Mouse (Mus musculus) thymus, postnatal 25 days (tissue): ENCODE measurements around the gene Gse1.
"Not testable (repeated sequence)": the region's sequence is repeated elsewhere in the genome, so short reads cannot be mapped to it uniquely, and the experiment has no call there.

Source experiments
- DNase-seq: peaks from one replicate; pipeline ENCODE4 v3.0.0; 2022

The Gse1 gene

DNA sequence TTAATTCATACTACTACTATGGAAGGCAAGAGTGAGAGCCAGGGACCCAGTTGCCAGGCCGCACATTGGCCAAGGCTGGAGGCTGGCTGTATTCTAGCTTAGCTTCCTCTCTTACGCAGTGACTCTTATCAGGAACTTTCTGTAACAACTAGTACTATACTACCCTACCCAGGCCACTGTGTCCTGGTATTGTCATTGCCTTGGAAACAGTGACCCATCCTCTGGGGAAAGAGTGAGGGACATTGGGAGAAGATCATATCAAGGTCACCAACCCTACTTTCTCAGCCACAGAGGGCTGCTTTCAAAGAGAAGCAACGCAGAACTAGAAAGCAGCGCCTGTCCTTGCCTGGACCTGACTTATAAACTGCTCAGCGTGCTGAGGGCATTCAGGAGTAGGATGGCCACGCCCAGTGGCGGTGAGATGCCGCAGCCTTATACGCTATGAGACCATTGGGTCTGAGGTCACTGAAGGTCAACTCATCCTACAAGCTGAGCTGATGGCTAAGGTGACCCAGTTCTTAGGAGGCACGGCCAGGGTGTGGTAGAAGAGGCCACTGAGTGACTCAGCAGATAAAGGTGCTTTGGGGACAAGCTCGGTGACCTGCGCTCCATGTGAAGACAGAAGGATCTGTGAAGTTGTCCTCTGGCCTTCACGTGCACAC lies 100.2 kb downstream of the Gse1 start:
- no peak for DNase-seq

DNA sequence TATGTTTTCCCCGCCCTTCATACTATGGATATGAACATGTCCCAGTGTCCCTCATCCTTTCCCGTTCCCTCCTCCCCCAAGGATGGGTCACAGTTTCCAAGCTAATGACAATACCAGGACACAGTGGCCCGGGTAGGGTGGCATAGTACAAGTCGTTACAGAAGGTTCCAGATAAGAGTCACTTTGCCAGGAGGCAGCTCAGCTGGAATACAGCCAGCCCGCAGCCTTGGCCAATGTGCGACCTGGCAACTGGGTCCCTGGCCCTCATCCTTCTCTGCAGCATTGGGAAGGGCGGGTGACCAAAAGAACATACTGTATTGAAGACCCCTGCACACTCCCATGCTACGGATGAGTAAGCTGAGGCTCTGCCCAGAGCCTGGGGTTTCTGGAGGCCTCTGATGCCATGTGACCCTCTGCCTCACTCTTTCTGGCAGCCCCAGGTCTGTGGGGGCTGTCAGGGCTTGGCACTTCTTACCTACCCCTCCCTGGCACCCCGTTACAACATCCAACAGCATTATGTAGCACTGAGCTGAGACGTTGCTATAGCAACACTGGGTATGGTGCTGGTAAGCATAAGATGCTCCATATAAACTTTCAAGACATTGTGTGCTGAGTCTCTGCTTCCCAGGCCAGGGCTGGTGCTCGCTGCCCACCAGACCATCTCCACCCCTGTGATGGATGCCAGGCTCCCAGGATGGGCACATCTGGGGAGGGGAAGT lies 100.9 kb downstream of the Gse1 start:
- DNase-seq = no peak

DNA sequence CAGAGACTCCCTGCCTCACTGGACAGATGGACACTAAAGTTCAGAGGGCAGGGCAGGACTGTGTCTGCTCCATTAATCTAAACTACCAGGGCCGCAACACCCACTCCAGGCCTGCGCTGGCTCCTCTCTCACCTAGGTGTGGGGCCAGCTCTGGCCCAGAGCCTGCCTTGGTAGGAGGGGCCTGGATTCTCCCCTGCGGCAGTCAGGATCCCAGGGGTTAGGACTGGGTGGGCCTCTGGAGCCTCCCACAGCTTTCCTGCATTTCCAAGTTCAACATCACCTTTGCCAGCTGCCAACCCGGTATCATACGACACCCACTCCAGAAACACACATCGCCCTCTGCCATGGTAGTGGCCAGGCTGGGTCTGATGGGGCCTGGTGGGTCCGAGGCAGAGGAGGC lies 102.8 kb downstream of the Gse1 start:
- no peak for DNase-seq

DNA sequence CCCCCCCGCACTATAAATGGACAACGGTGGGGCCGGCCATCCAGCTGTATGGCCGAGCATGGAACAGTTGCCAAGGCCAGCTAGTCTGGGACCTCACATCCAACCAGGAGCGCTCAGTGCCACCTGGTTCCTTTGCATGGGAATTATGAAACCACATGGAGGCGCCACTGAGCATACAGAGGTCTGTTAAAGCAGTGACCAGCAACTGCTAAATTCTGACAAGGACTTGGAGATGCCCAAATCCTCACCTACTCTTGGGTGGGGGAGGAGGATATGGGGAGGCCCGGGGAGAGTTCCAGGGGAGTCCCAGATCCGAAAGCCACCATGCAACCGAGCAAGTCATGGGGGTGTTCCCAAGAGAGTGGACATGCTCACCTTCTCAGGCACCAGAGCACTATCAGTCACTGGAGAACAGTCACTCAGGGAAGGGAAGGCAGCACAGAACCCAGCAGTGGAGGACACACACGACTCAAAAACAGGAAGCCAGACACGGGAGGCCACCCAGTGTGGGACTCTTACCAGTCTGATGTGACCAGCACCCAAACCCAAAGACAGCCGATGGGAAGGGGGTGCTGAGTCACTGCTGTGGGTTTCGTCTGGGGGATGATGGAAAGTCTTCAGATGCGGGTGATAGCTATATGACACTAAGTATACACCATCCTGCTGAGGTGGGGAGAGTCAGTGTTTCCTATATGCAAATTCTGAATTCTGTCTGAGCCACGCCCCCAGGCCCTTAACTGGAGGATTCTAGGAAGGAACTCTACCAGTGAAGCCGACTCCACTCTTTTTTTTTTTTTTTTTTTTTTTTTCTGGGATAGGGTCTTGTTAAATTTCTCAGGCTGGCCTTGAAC lies 104.3 kb downstream of the Gse1 start:
- peak; percentile 37 for DNase-seq

DNA sequence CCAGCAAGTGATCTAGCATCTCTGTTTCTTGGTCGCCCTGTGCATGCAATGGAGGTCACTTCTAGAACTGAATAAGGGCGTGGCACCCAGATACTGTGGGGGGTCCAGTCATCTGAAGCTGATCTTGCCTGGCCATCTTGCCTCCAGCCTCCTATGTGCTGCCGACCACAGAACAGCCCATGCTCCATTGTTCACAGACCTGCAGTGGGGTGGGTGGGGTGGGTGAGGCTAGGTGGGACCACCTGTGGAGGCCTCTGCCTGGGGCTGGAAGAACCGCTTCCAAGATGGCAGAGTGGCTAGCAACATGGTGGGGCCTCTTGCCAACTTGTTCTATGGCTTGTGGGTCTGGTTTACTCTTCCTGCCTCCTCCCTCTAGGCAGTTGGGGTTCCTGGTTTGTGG lies 105.4 kb downstream of the Gse1 start:
- DNase-seq = no peak

DNA sequence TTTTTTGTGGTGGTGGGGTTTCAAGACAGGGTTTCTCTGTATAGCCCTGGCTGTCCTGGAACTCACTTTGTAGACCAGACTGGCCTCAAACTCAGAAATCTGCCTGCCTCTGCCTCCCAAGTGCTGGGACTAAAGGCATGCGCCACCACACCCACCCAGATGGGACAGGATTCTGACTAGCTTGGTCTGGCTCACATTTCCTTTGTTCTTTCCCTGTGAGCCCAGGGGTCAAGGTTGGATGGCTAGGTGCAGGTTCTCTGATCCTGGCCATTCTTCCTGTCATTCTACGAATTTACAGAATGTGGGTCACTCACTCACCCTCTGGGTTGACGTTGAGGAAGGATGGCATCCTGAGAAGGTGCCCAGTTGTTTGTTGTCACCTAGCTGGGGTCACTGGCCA lies 106.0 kb downstream of the Gse1 start:
- DNase-seq = not testable (repeated sequence)

DNA sequence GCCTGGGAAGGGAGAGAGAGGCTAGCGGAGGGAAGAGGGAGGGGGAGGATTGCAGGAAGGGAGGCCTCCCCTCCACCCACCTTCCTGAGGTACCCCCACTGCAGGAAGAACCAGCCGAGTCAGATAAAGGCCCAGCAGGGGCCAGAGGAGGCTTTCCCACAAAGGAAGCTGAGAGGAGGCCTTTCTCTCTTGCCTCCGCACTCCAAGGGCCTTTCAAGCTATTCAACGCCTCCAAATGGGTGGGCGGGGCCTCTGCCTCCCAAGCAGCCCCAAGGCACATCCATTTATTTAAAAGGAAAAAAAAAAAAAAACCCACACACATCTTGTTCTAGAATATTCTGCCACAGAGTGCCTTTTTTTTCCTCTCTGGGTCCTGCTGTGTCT lies 106.6 kb downstream of the Gse1 start:
- DNase-seq = peak; percentile 33

DNA sequence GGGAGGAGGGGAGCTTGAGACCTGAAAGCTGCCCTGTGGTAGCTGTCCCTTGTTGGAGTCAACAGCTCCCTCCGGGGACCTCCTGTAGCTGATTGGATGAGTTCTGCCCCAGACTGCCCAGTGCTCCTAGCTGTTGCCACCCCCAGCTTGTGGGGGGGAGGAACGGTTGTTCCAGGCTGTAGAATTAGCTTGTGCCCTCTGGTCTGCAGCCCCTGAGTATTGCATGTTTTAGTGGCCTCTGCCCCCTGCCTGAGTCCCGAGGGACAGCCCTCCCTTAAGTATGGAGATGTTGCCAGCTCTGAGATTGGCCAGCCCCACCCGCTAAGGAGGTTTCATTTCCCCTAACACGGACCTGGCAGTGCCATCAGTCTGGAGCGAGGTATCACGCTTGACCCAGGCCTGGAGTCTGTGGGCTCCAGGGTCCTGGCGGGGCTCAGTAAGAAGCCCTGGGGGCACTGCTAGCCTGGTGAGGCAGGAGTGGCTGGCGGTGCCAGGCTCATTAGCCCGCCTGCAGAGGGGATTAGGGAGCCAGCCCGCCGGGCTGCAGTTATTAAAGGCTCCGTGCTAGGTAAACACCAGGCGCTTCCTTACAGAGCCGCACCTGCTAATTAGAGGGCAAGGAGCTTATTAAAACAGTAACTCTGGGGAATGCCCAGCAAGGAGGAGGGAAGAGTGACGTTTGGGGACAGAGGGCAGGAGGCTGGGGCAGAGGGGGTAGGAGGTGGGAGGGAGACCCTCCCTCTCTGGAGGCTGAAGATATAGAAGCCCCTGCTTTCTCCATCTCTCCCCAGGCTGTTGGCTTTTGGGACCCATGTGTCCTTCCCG lies 107.2 kb downstream of the Gse1 start:
- no peak for DNase-seq

DNA sequence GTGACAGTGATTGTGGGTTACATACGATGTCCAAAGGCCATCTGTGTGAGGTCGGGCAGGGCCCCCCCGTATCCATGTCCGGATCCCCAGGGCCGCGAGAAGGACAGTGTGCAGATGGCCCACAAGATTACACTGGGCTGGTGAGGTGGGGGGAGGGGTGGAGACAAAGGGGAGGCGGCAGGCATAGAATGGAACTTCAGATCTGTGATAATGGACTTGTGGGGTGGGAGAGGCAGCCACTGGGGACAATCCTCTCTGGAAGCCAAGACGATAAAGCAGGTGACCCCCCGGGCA lies 107.8 kb downstream of the Gse1 start:
- DNase-seq = no peak

DNA sequence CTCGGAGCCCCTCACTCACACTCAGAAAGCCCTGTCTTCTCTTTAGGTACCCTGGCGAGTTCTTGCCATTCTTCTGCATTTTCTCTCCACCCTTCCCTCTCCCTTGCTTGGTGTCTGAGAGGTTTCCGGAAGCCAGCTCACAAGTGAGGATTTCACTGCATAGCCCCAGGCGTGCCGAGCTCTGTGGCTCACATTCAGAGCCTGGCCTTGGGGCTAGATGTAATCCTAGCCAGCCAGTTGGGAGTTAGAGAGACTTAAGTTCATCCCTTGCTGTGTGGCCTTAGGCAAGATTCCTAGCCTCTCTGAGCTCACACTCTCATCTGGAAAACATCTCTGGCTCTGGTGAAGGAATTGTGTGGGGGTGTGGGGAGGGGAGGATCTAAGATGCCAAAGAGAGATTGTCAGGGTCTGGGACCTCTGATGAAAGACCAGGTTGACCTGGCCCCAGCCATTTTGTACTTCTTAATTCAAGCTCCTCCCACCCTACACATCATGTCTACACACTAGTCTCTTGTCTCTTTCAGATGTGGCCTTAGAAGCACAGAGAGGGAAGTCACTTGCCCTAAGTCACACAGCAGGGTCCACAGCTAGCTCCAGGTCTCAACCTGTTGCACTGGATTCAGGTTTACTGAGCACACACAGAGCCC lies 108.8 kb downstream of the Gse1 start:
- peak; percentile 30 for DNase-seq

DNA sequence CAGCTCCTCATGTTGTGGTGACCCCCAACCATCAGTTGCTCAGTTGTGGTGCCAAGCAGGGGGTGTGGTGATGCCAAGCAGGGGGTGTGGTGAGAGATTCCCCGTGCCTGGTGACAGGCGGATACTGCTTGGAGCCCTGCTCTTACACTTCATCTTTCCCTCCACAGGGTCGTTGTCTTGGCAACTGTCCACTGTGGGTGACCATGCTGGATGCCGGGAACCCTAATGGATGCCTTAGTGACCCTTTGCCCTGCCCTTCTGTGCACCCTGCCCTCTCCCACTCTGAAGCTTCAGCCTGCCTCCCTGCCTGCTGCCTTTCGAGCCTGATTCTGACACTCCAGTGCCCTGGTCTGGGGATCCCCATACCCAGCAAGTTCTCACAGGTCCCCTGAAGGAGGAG lies 109.4 kb downstream of the Gse1 start:
- DNase-seq = no peak

DNA sequence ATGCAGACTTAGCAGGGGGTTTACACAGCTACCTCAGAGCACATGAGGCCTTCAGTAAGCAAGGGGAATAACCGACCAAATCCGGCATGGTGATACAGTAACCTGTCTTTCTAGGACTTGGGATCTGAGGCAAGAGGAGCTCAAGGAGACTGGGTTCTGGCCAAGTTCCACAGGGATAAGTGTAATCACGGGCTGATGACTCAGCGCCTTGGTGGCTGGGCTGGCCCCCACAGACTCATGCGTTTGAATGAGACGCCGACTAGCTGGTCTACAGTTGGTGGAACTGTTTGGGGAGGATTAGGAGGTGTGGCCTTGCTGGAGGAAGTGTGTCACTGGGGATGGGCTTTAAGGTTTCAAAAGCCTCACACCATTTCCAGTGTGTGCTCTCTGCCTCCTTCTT lies 110.4 kb downstream of the Gse1 start:
- DNase-seq = no peak

DNA sequence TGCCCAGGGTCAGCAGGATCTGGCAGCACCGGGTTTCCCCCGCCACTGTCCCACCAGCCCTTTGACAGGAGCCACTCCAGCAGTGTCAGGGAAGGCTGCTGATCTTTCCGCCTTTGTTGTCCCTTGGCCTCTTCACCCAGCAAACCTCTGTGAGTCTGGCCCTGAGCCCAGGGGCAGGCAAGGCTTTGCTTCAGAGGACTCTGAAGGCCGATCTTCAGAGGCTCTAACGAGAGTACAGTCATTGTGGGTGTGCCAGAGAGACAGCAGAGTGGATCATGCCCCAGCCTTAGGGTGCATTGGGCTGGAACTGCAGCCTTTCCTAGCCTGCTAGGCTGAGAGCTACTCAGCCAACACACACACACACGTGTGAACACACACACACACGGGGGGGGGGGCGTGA lies 111.5 kb downstream of the Gse1 start:
- no peak for DNase-seq

DNA sequence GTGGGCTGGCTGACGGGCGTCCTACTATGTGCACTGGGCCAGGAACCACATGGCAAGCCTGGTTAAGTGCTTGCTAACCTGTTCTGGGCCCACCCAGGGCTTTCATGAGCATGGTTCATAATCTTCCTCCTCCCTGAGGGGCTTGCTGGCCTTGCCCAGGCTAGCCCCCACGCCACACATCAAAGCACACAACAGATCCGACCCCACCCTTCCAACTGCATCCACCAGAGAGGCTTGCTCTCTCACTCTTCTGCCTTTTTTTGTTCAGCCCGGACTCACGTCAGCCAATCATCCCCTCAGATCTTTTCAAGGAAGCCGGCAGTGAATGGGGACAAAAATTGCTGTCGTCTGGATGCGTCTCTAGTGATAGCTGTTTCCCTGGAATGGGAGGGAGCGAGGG lies 112.9 kb downstream of the Gse1 start:
- DNase-seq = no peak

DNA sequence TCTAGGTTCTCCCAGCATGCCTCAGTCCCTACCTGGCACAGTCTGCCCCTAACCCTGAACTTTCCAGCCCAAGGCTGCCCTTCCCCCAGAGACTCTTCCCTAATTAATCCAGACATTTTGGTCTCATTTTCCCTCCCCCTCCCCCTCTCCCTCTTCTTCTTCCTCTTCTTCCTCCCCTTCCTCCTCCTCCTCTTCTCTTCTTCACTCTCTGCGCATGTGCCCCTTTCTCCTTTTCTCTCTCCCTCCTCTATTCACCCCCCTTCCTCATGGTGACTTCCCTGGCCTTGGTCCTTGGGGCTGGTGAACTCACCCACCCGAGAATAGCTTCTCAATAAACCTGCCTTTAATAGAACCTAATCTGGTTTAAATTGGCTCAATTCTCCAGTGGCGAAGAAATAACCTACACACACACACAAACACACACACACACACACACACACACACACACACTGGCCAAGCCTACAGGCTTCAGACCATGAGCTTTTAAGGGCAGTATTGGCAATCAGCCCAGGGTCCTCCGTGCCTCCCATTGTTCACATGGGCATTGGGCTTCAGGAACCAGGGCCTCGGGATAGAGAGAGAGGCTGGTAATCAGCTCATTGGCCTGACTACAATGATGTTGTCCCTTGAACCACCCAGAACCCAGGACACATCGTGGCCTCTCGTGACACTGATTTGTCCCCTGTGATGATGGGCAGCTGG lies 114.7 kb downstream of the Gse1 start:
- no peak for DNase-seq

DNA sequence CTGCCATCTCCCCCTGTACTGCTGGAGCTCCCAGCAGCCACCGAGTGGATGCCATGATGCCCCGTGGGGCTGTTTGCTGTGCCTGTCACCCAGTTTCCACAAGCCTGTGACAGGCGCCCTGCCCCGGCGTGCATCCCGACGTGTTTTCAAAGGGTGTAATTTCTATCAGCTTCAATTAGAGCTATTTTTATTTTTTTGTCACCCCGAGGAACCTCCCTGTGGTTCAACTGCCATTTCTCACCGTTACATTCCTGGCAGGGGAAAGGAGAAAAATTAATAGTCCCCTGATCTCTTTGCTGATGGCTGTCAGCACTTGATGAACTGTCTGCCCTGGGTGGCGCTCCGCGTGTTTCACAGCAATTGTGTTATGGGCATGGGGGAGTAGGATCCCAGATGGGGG lies 115.3 kb downstream of the Gse1 start:
- DNase-seq = no peak

DNA sequence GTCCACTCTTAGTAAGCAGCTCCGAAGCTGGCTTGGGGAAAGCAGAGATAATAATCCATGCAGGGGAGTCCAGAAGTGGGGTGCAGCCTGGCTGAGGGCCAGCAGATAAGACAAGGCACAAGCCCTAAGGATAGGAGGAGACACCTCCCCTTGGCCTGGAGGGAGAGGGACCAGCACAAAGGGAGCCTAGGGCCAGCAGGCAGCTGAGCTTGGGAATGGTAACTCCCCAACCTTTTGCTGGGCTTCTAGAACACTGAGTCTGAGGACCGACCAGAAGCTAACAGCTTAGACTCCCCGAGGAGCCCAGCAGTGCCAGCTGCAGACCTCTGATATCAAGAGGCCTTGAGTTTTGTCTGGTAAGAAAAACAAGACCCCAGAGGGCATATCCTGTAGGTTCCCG lies 115.9 kb downstream of the Gse1 start:
- DNase-seq = no peak

DNA sequence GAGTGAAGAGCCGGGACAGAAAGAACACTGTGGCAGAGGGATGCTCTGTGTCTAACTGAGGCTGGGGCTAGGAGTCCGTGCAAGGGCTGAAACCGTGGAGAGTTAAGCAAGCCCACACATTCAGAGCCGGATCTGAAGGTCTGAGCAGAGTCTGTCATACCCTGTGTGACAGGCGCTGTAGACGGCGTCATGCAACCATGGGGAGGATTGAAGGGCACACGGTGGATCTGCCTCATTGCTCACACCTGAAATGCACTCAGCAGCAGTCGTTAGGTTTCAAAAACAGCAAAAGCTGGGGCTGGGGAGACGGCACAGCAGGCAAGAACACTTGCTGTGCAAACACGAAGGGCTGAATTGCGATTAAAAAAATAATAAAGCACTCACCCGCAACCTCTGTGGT lies 116.3 kb downstream of the Gse1 start:
- no peak for DNase-seq

DNA sequence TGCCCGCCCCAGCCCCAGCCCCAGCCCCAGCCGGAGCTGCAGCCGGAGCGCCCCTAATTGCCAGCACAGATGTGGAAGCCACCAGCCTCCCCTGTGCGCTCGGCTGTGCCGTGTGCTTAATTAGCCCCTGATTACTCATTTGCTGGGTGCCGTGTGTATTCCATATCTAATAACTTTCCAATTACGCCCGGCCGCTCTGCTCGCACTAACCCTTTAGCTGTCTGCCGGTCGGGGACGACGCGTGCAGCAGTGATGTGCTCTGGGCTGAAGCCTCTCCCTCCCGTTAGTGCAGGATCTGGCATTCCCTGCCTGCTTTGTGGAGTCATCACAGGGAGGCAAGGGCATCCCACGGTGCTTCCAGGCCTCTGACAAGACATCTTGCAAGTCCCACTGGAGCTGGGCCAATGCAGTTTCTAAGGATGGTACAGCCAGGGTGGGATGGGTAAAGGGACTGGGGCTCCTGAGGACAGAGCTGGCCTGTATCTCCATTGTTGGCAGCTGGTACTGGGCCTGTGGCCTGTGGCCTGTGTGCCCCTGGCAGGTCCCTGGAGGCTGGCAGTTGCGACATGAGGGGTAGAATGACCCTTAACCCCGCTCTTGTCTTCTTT lies 119.6 kb downstream of the Gse1 start:
- DNase-seq = no peak

DNA sequence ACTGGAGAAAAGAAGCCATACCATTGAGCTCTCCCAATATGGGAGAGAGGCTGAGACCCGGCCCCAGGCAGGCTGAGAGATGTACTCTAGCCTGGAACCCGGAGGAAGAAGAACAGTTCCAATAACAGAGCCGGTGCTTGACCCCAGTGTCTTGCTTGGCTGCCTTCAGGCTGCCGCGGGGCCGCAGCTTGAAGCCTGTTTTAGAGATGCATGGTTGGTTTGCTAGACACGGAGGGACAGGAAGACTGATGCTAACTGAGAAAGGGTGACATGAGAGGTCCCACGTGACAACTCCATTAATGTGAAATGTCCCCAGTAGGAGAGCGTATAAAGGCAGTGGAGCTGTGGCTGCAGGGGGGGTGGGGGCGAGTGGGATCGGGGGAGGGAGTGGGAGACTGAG lies 120.7 kb downstream of the Gse1 start:
- DNase-seq = no peak

DNA sequence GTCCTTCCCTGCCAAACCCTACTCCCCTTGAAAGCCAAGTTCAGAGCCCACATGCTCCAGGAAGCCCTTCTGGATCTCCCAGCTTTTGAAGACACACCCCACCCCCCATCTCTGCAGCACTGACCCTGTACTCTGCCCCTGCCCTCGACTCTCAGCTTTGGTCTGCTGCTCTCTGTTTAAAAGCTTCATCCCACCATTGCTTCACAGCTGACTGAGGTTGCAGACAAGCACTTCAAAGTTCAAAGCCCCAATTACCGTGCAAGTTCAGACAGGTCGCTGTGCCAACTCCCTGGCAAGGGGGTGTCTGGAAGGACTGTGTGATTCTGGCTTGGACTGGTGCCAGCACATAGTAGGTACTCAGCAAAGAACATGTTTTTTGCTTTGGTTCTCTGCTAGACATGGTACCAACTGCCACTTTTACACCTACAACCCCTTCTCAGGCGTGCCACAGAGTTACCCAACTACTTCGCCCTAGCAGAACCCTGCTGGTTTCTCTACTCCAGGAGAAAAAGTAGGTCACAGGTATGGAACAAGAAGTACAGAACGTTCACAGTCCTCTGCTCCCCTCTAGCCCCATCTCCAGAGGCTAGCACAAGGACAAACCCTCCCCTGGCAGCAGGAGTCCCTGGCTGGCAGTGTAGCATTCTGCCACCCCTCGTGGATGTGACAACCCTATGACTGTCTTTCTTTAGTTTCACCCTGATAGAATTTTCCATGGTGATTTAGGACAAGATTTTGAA lies 123.2 kb downstream of the Gse1 start:
- DNase-seq = no peak
